Mouse (Mus musculus) thymus, adult 18-20 months (tissue): Measurements from ENCODE around the gene Bcat2.

Experiments
- DNase-seq, 2 experiments: peaks; one replicate each; pipeline ENCODE4 v3.0.0; 2022; ENCODE audit warnings: mixed read lengths in 2 of 2

The Bcat2 gene

GRCm38 (mm10) chr7:45627261-45627660, 57.3 kb downstream of the Bcat2 start, which contains the start of gene Rasip1:
Gene Rasip1, plus strand, starts transcription at chr7:45627488.
- no peak for DNase-seq

- peak; percentile 65 to 71 for DNase-seq
These were observed 58.7 kb downstream of the Bcat2 start for GRCm38 (mm10) chr7:45628364-45629294.

- DNase-seq, result no peak
These were observed 60.3 kb downstream of the Bcat2 start for GRCm38 (mm10) chr7:45630064-45630907.

GRCm38 (mm10) chr7:45632499-45632898, 62.5 kb downstream of the Bcat2 start:
- no peak for DNase-seq

- DNase-seq, result no peak
These were observed 65.2 kb downstream of the Bcat2 start for GRCm38 (mm10) chr7:45634946-45635681.

GRCm38 (mm10) chr7:45635711-45636688, 66.0 kb downstream of the Bcat2 start:
- DNase-seq, result no peak

GRCm38 (mm10) chr7:45637710-45638109, 67.8 kb downstream of the Bcat2 start:
- DNase-seq, result no peak

GRCm38 (mm10) chr7:45638623-45639401, 68.9 kb downstream of the Bcat2 start:
- DNase-seq, result no peak
